Mouse (Mus musculus): Measurements from ENCODE around the gene Wdr86. TPM values are rescaled to one million over a fixed set of nuclear protein-coding genes. Genes with fewer than 3 reads are reported as not detected.

Gene Wdr86
- polyA plus RNA-seq, 1 experiment from 2014 or later: 6.4 TPM

DNA sequence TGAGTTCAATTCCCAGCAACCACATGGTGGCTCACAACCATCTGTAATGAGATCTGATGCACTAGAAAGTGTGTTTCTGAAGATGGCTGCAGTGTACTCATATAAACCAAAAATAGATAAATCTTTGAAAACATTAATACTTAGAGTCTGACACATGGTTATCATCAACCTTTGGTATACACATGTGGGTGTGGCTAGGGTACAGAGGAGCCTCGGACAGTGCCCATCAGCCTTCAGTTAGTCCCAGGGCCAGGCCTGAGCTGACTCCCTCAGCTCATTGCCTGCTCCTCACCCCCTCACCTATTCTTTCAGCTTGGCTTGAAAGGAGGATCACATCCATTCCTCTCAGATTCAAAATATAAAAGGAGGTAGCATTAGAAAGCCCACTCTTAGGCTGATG, 8.0 kb upstream of the Wdr86 start:
- WGBS: 81% methylated on average over 1 of the region's 1 CpGs
- Histone ChIP-seq H3K36me3 (ENCODE audit: control insufficient read depth, insufficient read depth, low read length) (no peaks in the 10 kb centered on the region), H3K4me3 (ENCODE audit: low read depth, low read length) (no peak overlapping the region), H3K4me1 (ENCODE audit: control insufficient read depth, insufficient read depth, low read length) (no peaks in the 10 kb centered on the region), H3K27me3 (replicated peaks; ENCODE audit: control insufficient read depth, insufficient read depth, low read length) (no peaks in the 10 kb centered on the region), H3K27ac (ENCODE audit: low read depth, low read length) (no peak overlapping the region), H3K9ac (ENCODE audit: low read length) (no peak overlapping the region), H3K9me3 (replicated peaks; ENCODE audit: control insufficient read depth, low read length) (no peaks in the 10 kb centered on the region), H3K4me2 (ENCODE audit: low read length) (no peak overlapping the region)
- DNase-seq (ENCODE audit: low spot score) (no peak), ATAC-seq (no peak)

DNA sequence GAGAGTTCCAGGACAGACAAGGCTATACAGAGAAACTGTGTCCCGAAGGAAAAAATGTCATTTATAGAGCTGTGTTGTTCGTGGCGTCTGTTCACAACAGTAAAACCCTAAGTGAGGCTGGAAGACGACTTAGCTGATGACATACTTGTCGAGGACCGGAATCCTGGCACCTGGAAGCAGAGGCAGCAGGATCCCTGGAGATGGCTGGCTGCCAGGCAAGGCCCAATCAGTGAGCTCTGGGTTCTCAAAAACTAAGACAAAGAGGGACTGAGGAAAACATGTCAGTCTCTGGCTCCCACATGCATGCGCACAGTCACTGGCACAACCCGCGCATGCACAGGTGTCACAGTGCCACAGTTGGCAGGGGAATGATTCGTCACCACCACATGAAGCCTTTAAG, 7.1 kb upstream of the Wdr86 start:
- H3K4me3 ChIP-seq (ENCODE audit: low read depth, low read length): no peak overlapping the region
- no peaks in the 10 kb centered on the region for H3K9me3 ChIP-seq (replicated peaks; ENCODE audit: control insufficient read depth, low read length)
- no peaks in the 10 kb centered on the region for H3K36me3 ChIP-seq (ENCODE audit: control insufficient read depth, insufficient read depth, low read length)
- no peaks in the 10 kb centered on the region for H3K4me1 ChIP-seq (ENCODE audit: control insufficient read depth, insufficient read depth, low read length)
- no peak overlapping the region for H3K4me2 ChIP-seq (ENCODE audit: low read length)
- no peak overlapping the region for H3K27ac ChIP-seq (ENCODE audit: low read depth, low read length)
- ATAC-seq (peak; percentile 23; the same call in 1 of the 2 replicates), DNase-seq (ENCODE audit: low spot score) (no peak)
- 71% methylated on average over 10 of the region's 10 CpGs for WGBS
- no peak overlapping the region for H3K9ac ChIP-seq (ENCODE audit: low read length)
- no peaks in the 10 kb centered on the region for H3K27me3 ChIP-seq (replicated peaks; ENCODE audit: control insufficient read depth, insufficient read depth, low read length)

DNA sequence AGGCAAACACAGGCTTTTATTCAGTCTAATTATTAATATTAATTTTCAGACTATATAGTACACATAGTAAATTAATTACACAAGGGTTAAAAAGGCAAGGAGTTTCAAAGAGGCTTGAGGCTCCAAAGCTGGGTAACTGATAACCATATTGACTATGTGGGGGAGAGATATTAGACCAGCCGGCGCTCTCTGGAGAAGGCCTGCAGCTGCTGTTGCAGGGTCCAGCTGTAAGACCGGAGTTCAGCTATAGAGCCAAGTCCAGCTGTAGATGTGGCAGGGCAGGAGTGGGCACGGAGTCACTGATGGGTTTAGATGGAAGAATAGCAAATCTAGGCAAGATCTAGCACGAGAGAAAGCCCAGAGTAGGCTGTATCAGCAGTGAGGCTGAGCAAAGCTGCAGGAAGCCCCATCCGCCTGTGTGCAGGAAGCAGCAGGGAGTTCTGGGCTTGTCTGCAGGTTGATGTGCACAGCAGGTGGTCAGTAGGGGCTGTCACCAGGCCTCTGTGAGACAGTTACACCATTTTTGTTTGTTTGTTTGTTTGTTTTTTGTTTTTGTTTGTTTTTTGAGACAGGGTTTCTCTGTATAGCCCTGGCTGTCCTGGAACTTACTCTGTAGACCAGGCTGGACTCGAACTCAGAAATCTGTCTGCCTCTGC, 3.4 kb upstream of the Wdr86 start:
- 68% methylated on average over 7 of the region's 7 CpGs for WGBS
- DNase-seq (ENCODE audit: low spot score): no peak
- peaks cover 6% of the 10 kb centered on the region for H3K4me1 ChIP-seq (ENCODE audit: control insufficient read depth, insufficient read depth, low read length)
- peaks cover 29% of the 10 kb centered on the region for H3K27me3 ChIP-seq (replicated peaks; ENCODE audit: control insufficient read depth, insufficient read depth, low read length)
- no peak overlapping the region for H3K27ac ChIP-seq (ENCODE audit: low read depth, low read length)
- no peak overlapping the region for H3K9ac ChIP-seq (ENCODE audit: low read length)
- no peak for ATAC-seq
- no peak overlapping the region for H3K4me2 ChIP-seq (ENCODE audit: low read length)
- H3K36me3 ChIP-seq (ENCODE audit: control insufficient read depth, insufficient read depth, low read length): no peaks in the 10 kb centered on the region
- no peaks in the 10 kb centered on the region for H3K9me3 ChIP-seq (replicated peaks; ENCODE audit: control insufficient read depth, low read length)
- H3K4me3 ChIP-seq (ENCODE audit: low read depth, low read length): no peak overlapping the region

DNA sequence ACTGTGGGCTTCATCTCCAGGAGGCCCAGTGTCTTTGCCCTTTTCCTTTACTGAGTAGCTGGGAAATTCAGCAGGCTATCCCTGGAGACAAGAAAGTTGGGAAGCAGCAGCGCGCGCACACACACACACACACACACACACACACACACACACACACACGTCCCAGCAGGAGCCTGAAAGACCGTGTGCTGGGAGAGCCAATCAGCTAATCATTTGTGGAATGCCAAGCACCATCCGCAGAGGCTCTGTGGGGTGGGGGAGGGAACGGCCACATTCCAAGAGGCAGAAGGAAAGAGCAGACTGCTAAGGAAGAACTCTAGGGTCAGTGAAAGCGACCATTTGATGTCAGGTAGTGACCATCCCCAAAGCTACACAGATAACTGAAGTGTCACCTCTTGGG, 2.6 kb upstream of the Wdr86 start:
- H3K27me3 ChIP-seq (replicated peaks; ENCODE audit: control insufficient read depth, insufficient read depth, low read length): peaks cover 29% of the 10 kb centered on the region
- no peaks in the 10 kb centered on the region for H3K36me3 ChIP-seq (ENCODE audit: control insufficient read depth, insufficient read depth, low read length)
- DNase-seq (ENCODE audit: low spot score) (peak; percentile 48), ATAC-seq (no peak)
- H3K9ac ChIP-seq (ENCODE audit: low read length): no peak overlapping the region
- peaks cover 6% of the 10 kb centered on the region for H3K4me1 ChIP-seq (ENCODE audit: control insufficient read depth, insufficient read depth, low read length)
- H3K4me2 ChIP-seq (ENCODE audit: low read length): no peak overlapping the region
- no peak overlapping the region for H3K4me3 ChIP-seq (ENCODE audit: low read depth, low read length)
- H3K27ac ChIP-seq (ENCODE audit: low read depth, low read length): no peak overlapping the region
- WGBS: under 1% methylated on average over 8 of the region's 8 CpGs
- no peaks in the 10 kb centered on the region for H3K9me3 ChIP-seq (replicated peaks; ENCODE audit: control insufficient read depth, low read length)

DNA sequence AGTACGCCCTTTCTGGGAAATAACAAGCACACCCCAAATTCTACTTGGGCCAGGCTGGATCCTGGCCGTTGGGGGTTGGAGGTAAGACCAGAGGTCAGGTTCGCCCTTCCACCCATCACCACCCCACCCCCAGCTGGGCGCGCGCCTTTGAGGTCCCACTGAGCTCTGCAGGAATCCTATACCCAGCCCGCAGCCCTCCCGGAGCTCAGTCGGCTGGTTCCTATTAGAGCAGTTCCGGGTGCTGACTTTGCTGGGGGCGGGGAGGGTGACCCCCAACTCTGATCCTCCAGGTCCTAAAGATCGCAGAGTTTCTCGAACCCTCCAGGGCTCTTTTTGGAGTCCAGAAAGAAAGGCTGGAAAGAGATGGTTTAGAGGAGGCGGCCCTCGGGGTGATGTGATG, 459 bp upstream of the Wdr86 start:
- H3K9ac ChIP-seq (ENCODE audit: low read length): no peak overlapping the region
- no peaks in the 10 kb centered on the region for H3K9me3 ChIP-seq (replicated peaks; ENCODE audit: control insufficient read depth, low read length)
- H3K27me3 ChIP-seq (replicated peaks; ENCODE audit: control insufficient read depth, insufficient read depth, low read length): peaks cover 29% of the 10 kb centered on the region
- peak overlapping the region; percentile 35 for H3K4me3 ChIP-seq (ENCODE audit: low read depth, low read length)
- DNase-seq (ENCODE audit: low spot score) (no peak), ATAC-seq (no peak)
- no peaks in the 10 kb centered on the region for H3K36me3 ChIP-seq (ENCODE audit: control insufficient read depth, insufficient read depth, low read length)
- H3K27ac ChIP-seq (ENCODE audit: low read depth, low read length): no peak overlapping the region
- 5% methylated on average over 15 of the region's 15 CpGs for WGBS
- peaks cover 6% of the 10 kb centered on the region for H3K4me1 ChIP-seq (ENCODE audit: control insufficient read depth, insufficient read depth, low read length)
- peak overlapping the region; percentile 54 for H3K4me2 ChIP-seq (ENCODE audit: low read length)

DNA sequence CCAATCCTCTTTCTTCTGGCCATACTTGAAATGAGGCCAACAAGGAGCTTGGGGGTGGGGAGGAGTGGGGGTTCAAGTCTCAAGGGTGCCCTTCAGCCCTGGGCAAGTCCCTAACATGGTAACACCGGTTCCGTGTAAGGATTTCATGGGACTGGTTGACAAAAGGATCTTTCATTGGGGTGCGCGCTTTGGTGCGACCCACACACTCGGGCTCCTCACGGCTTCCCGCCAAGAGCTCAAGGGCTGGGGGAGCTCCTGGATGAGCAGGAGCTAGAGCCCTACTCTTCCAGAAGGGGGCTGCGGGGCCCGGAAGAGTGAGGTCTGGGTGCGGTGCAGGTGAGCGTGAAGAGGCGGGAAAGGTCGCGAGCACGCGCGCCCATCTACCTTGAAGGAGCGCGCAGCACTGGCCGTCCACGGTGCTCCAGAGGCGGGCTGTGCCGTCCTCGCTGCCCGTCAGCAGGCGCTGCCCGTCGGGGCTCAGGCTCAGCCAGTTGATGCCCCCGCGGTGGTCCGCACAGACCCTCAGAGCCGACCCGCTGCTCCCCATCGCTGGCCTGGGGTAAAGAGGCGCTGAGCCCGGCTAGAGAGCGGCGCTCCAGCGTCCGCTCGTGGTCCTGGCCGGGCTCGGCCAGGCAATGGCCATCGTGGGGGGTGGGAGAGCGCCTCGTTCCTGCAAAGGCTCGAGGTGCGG, 585 bp downstream of the Wdr86 start:
- peak overlapping the region; percentile 35 for H3K4me3 ChIP-seq (ENCODE audit: low read depth, low read length)
- H3K4me2 ChIP-seq (ENCODE audit: low read length): peak overlapping the region; percentile 54
- WGBS: 3% methylated on average over 46 of the region's 49 CpGs
- no peak for ATAC-seq
- H3K9me3 ChIP-seq (replicated peaks; ENCODE audit: control insufficient read depth, low read length): no peaks in the 10 kb centered on the region
- DNase-seq (ENCODE audit: low spot score): no peak
- H3K27me3 ChIP-seq (replicated peaks; ENCODE audit: control insufficient read depth, insufficient read depth, low read length): peaks cover 29% of the 10 kb centered on the region
- H3K9ac ChIP-seq (ENCODE audit: low read length): peak overlapping the region; percentile 43
- no peaks in the 10 kb centered on the region for H3K36me3 ChIP-seq (ENCODE audit: control insufficient read depth, insufficient read depth, low read length)
- H3K27ac ChIP-seq (ENCODE audit: low read depth, low read length): no peak overlapping the region
- peaks cover 6% of the 10 kb centered on the region for H3K4me1 ChIP-seq (ENCODE audit: control insufficient read depth, insufficient read depth, low read length)

DNA sequence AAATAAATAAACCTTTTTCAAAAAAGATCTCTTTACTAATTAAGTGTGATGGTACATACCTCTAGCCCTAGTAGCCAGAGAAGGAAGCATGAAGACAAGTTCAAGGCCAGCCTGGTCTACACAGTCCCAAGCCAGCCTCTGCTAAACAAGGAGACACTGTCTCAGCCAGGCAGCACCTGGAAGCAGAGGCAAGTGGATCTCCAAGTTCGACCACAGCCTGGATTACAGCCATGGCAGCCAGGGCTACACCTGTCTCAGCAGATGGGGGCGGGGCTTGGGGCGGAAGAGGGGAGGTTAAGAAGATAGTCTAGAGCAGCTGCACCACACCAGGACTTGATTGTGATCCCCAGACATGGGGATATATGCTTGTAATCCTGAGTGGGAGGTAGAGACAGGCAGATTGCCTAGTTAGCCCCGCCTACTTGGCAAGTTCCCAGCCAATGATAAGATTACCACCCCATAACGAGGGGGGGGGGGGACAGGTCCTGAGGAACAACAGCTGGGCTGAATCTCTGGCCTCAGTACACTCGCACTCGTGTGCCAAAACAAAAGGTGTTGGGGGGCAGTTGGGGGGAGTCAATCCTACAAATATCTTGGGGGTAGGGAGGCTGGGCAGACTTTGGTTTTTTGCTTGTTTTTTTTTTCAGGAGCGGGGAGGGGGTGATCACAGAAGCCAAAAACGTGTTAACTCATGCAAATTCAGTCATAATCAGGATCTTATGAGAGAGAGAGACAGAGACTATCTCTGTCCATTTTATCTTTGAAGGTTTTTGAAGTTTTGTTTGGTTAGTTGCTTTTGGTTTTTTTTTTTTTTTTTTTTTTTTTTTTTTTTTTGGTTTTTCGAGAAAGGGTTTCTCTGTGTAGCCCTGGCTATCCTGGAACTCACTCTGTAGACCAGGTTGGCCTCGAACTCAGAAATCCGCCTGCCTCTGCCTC, 3.4 kb downstream of the Wdr86 start:
- Histone ChIP-seq H3K27ac (ENCODE audit: low read depth, low read length) (no peak overlapping the region), H3K27me3 (replicated peaks; ENCODE audit: control insufficient read depth, insufficient read depth, low read length) (peaks cover 28% of the 10 kb centered on the region), H3K9ac (ENCODE audit: low read length) (no peak overlapping the region), H3K4me2 (ENCODE audit: low read length) (no peak overlapping the region), H3K4me3 (ENCODE audit: low read depth, low read length) (no peak overlapping the region), H3K4me1 (ENCODE audit: control insufficient read depth, insufficient read depth, low read length) (peaks cover 6% of the 10 kb centered on the region), H3K36me3 (ENCODE audit: control insufficient read depth, insufficient read depth, low read length) (no peaks in the 10 kb centered on the region), H3K9me3 (replicated peaks; ENCODE audit: control insufficient read depth, low read length) (no peaks in the 10 kb centered on the region)
- 65% methylated on average over 12 of the region's 12 CpGs for WGBS
- peak; percentile 49 for DNase-seq (ENCODE audit: low spot score)
- no peak for ATAC-seq

DNA sequence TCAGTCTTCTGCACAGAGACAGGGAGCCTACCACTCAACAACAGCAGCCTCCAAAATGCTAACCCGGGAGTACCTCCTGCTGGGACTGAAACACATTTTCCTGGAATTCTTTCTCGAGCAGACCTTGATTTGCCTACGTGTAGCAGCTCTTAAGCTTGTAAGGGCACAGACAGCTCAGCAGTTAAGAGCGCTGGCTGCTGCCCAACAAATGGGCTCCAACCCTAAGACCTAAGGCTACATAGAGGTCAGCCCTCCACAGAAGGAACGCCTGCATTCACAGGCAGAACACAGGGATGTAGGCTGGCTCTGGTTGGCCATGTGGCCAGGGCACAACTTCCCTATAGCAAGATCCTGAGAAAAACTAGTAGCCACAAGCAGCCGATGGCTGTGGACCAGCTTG, 4.6 kb downstream of the Wdr86 start:
- Histone ChIP-seq H3K4me1 (ENCODE audit: control insufficient read depth, insufficient read depth, low read length) (peaks cover 6% of the 10 kb centered on the region), H3K9me3 (replicated peaks; ENCODE audit: control insufficient read depth, low read length) (no peaks in the 10 kb centered on the region), H3K4me2 (ENCODE audit: low read length) (no peak overlapping the region), H3K27ac (ENCODE audit: low read depth, low read length) (no peak overlapping the region), H3K4me3 (ENCODE audit: low read depth, low read length) (no peak overlapping the region), H3K36me3 (ENCODE audit: control insufficient read depth, insufficient read depth, low read length) (no peaks in the 10 kb centered on the region), H3K9ac (ENCODE audit: low read length) (no peak overlapping the region), H3K27me3 (replicated peaks; ENCODE audit: control insufficient read depth, insufficient read depth, low read length) (peaks cover 17% of the 10 kb centered on the region)
- 74% methylated on average over 6 of the region's 6 CpGs for WGBS
- no peak for DNase-seq (ENCODE audit: low spot score)
- ATAC-seq: no peak

All from forebrain, embryonic 14.5 days (tissue).